Mouse (Mus musculus) small intestine, adult 2 months (tissue): ENCODE data around the gene Olfr481.

Experiments
- CTCF ChIP-seq: fragments of 200-500 bp; IDR thresholded peaks from 2 replicates; pipeline ENCODE4 v1.5.1; 2012; ENCODE audit warnings: low read depth, mild to moderate bottlenecking, control low read depth, inconsistent platforms, low read length, moderate library complexity, mixed read lengths; ENCODE audit not compliant: insufficient replicate concordance, insufficient read length; ENCODE audit errors: extremely low read depth
- POLR2A ChIP-seq: fragments of 200-500 bp; IDR thresholded peaks from 2 replicates; pipeline ENCODE4 v1.6.1; 2012; ENCODE audit warnings: low read depth, mild to moderate bottlenecking, control low read depth, inconsistent platforms, low read length, moderate library complexity

- TF ChIP-seq POLR2A = no peak
- TF ChIP-seq CTCF = no peak
These were observed 17.8 kb downstream of the Olfr481 start, which contains the start of gene Olfr482 for GRCm38 (mm10) chr7:108097486-108097885.
